Mouse (Mus musculus) embryo, embryonic 10 days (tissue): Measurements from ENCODE around the gene Cpm.

Experiments
- DNase-seq: peaks from one replicate; pipeline ENCODE4 v3.0.0-alpha.2; 2015; ENCODE audit warnings: low spot score

Gene Cpm

GRCm38 (mm10) chr10:117663056-117663864 lies 34.0 kb downstream of the Cpm start:
- no peak for DNase-seq

DNA sequence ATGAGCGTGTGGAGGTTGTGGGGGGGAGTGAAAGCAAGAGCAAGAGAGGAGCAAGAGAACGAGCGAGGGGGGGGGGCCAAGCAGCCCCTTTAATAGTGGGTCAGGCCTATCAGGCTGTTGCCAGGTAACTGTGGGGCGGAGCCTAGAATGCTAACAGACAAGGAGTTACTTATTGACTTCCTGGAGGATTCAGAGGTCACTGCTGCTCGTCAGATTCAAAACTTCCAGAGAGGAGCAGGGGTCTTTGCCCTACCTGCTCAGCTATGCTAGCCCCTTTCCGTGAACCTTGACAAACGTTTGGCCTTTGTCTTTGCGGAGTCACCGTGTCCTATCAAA lies 34.5 kb downstream of the Cpm start:
- DNase-seq, result peak; percentile 56

DNA sequence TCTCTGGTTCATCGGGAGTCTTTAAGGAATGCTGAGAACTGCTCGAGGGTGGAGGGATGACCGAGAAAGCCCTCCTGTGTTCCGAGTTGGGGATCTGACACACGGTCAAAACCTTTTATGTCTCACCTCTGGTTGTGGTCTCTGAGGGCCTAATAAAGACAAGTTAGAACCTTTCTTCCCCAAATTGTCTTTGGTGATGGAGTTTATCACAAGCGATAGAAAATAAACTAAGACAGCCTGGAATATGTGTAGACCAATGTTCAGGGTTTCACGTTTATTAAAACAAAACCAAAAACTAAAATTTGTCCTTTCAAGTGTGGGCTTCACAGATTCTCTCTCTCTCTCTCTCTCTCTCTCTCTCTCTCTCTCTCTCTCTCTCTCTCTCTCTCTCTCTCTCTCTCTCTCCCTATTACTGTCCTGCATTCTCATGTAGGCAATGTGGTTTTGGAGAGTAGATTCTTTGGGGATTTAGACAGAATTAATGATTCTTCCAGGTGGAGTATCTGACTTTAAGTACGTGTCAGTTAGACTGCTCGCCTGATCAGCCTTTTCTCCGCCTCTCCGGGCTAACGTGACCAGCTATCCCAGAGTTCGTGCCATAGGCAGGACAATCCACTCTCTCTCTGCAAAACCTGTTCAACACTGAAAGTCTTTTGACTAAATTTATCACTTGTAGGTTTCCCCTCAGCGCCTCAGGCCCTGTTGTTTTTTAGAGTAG lies 35.1 kb downstream of the Cpm start:
- DNase-seq, result no peak

GRCm38 (mm10) chr10:117664926-117665209 lies 35.6 kb downstream of the Cpm start:
- DNase-seq, result no peak

GRCm38 (mm10) chr10:117665376-117666275 lies 36.3 kb downstream of the Cpm start:
- no peak for DNase-seq

DNA sequence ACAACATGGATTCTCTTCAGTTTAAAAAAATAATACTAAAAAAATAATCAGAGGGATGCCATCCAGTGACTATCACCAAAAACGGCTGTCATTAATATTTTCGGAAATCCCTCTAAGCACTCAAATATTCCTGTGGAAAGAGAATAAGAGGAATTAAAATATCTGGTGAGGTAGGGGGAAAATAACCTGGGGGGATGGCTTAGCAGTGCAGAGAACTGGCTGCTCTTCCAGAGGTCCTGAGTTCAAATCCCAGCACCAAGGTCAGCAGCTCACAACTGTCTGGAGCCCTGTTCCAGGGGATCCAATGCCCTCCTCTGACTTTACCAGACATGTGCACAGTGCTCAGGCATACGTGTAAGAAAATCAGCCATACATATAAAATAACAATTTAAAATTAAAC lies 37.1 kb downstream of the Cpm start:
- no peak for DNase-seq

DNA sequence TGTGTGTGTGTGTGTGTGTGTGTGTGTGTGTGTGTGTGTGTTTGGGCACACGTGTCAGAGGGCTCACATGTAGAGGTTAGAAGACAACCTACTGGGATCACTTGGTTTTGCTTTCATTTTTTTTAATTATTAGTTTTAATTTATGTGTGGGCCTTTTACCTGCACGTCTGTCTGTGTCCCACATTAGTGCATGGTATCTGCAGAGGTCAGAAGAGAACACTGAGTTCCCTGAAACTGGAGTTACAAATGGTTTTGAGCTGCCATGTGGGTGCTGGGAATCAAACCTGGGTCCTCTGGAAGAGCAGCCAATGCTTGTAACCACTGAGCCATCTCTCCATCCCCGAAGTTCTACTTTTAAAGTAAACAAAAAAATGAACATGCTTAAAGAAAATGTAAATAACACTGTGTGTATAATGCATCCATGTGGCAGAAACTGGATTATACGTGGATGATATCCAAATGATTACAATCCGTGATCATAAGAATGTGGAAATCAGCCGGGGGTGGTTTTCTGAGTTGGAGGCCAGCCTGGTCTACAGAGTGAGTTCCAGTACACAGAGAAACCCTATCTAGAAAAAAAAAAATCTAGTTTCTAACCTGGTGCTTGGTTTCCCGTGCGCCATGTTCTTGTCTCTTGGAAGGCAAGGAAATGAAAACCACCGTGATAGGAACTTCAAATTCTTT lies 37.8 kb downstream of the Cpm start:
- DNase-seq, result no peak

GRCm38 (mm10) chr10:117667663-117668507 lies 38.6 kb downstream of the Cpm start:
- DNase-seq, result no peak

DNA sequence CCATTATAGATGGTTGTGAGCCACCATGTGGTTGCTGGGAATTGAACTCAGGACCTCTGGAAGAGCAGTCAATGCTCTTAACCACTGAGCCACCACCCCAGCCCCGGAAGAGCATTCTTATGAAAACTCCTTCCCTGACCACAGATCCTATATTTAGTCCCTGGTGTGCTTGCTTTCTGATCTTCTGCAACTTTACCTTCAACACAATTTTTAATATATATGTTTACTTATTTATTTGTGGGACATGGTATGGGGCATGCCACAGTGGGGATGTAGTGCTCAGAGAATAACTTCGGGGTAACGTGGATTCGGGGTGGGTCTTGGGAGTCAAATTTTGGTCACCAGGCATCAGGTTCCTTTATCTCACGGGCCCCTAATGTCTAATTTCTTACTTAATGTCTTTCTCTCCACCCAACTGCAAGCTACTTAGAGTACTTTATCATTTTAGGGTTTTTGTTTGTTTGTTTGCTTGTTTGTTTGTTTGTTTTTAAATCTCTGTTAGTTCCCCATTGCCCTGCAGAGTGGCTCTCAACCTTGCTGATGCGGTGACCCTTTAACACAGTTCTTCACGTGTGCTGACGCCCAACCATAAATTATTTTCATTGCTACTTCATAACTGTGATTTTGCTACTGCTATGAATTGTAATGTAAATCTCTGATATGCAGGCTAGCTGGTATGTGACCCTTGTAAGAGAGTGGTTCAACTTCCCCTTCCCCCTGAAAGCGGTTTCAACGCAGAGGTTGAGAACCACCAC lies 39.4 kb downstream of the Cpm start:
- no peak for DNase-seq

GRCm38 (mm10) chr10:117669449-117670090 lies 40.3 kb downstream of the Cpm start:
- DNase-seq, result peak; percentile 35

GRCm38 (mm10) chr10:117670092-117670491 lies 40.8 kb downstream of the Cpm start:
- no peak for DNase-seq

DNA sequence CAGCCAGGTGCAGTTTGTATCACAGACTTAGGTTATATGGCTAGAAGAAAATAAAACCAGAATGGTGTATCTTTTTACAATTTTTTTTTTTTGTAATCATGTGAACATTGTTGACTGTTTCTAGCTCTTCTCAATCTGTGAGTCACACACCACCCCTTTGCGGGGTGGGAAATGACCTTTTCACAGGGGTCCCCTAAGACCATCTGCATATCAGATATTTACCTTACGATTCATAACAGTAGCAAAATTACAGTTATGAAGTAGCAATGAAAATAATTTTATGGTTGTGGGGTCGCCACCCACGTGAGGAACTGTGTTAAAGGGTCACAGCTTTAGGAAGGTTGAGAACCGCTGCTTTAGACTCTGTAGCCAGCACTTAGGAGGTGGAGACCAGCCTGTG lies 41.5 kb downstream of the Cpm start:
- no peak for DNase-seq

DNA sequence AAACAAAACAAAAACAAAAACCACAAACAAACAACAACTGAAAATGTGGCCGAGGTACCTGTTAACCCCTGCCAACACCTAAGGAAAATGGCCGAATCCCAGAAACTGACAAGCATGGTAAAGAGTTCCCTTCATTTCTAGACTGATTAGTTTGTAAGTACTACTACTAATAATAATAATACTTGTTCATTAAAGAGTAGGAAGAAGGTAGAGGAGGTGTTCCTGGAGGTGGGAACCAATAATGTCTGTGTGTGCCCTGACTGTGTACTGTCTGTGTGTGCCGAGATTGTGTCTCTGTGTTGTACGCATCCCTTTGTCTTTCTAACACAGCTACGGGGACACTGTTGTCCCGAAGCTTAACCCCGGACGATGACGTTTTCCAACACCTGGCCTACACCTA lies 42.0 kb downstream of the Cpm start:
- no peak for DNase-seq

DNA sequence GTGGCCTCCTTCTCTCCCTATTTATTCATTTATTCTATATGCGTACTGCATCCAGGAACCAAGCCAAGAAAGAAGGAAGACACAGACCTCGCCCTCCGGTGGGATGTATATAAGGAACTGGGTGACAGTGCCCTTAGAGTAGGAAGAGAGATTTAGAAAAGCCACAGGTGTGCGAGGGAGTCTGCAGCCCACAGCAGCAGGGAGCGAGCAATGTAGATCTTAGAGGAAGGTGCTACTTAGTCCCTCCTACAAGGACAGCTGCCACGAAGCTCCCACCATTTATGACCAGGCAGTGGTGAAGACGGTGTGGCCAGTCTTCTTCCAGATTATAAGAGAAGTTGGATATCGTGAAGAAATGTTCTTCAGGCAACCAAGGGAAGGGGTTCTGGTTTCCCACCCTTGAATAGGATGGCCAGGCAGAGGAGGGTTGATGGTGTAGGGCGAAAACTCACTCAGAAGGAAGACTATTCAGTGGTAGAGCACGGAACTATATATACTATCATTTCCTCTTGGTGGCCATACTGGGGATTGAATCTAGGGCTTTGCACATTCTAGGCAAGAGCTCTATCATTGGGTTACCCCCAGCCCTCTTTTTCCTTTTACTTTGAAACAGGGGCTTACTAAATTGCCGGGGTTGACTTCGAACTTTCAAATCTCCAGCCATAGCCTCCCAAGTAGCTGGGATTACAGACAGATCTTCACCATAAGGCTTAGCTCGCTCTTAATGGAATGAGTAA lies 42.8 kb downstream of the Cpm start:
- no peak for DNase-seq

DNA sequence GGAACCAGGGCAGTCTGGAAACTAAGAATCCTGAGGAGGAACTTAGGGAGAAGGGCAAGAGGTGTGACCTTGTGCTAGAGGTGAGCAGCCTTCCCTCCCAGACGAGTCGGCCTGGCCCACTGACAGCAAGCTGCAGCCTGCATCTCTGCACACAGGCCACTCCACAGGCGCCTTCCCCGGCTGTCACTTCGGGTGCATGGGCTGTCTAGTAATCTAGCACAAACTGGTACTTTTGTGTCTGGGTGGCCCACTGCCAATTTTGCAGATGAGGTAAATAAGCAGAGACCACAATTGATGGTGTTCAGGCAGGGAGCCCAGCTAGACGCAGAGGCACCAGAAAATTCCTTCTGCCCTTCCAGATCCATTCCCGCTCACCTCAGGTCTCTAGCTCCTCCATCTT lies 43.4 kb downstream of the Cpm start:
- no peak for DNase-seq

- DNase-seq, result no peak
These were observed 44.6 kb downstream of the Cpm start for GRCm38 (mm10) chr10:117673913-117674312.

- no peak for DNase-seq
These were observed 45.2 kb downstream of the Cpm start for GRCm38 (mm10) chr10:117674359-117675019.

- peak; percentile 87 for DNase-seq
These were observed 46.1 kb downstream of the Cpm start for GRCm38 (mm10) chr10:117675096-117676035.
